Mouse (Mus musculus): ENCODE results near the gene Grik4. TPM values are rescaled to one million over a fixed set of nuclear protein-coding genes. Genes with fewer than 3 reads are reported as not detected.

Gene Grik4
- 0.13 TPM for polyA plus RNA-seq (2015; fragmentation: Illumina TruSeq; extraction: RNeasy Lipid Tissue Mini Kit (QIAGEN cat#74804); ENCODE audit: insufficient read depth, low read depth, low replicate concordance)

GRCm38 (mm10) chr9:42943781-42944535 lies at the start of gene Grik4:
TSS of gene Grik4 (minus strand) at chr9:42944493.

GRCm38 (mm10) chr9:42507709-42508108 lies 436.6 kb downstream of the Grik4 start, which contains the start of gene Tbcel:
TSS of gene Tbcel (minus strand) at chr9:42507809.

Other genes with a start within 250 kb of the Grik4 start
- 19.4 TPM for gene Arhgef12, start 162.7 kb upstream of the Grik4 start, polyA plus RNA-seq (2015; fragmentation: Illumina TruSeq; extraction: RNeasy Lipid Tissue Mini Kit (QIAGEN cat#74804); ENCODE audit: insufficient read depth, low read depth, low replicate concordance)
- 1.2 TPM for gene Tmem136, start 172.1 kb upstream of the Grik4 start, polyA plus RNA-seq (2015; fragmentation: Illumina TruSeq; extraction: RNeasy Lipid Tissue Mini Kit (QIAGEN cat#74804); ENCODE audit: insufficient read depth, low read depth, low replicate concordance)